Mouse (Mus musculus) neural tube, embryonic 10.5 days (tissue): ENCODE data around the gene Slc4a1ap.

Source experiments
- DNase-seq: peaks from one replicate; pipeline ENCODE4 v3.0.0-alpha.2; 2017; ENCODE audit warnings: low spot score; ENCODE audit errors: extremely low spot score

Gene Slc4a1ap

GRCm38 (mm10) chr5:31603766-31604165 lies 77.0 kb downstream of the Slc4a1ap start:
- DNase-seq, result no peak

DNA sequence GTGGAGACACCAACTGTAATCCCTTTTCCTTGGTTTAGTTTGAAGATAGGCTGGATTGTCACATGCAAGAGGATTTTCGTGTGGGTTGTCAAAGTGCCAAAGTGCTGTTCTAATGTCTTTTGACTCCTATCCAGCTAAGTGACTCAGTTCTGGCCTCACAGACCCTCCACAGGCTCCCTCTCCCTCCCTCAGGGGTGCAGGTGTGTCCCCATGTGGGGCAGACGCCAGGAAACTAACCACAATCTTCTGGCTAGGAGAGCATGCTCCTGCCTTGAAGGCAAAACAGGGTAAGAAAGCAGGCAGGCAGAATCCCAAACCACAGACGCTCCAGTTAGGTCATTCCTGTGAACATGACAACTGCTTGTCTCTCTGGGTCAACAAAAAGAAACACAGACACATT lies 79.4 kb downstream of the Slc4a1ap start:
- DNase-seq, result no peak
